Mouse (Mus musculus) hindbrain, embryonic 13.5 days (tissue): ENCODE data around the gene Wnk4. TPM values are rescaled to one million over a fixed set of nuclear protein-coding genes. Genes with fewer than 3 reads are reported as not detected.

Experiments
- ATAC-seq: fragments of 200-750 bp; cut with Nextera tagmentation; 2 replicates; pipeline ENCODE4 v1.8.0; 2017; ENCODE audit warnings: moderate TSS enrichment; ENCODE audit not compliant: low FRiP score
- H3K27ac ChIP-seq: fragments of 300-500 bp; sonication (generic); 2 replicates; pipeline ENCODE4 v1.5.1; 2015; ENCODE audit warnings: inconsistent platforms, mild to moderate bottlenecking, moderate library complexity
- H3K27me3 ChIP-seq: fragments of 300-500 bp; sonication (generic); 2 replicates; pipeline ENCODE4 v1.6.1; 2015; ENCODE audit warnings: mild to moderate bottlenecking, inconsistent platforms
- H3K36me3 ChIP-seq: fragments of 300-500 bp; sonication (generic); 2 replicates; pipeline ENCODE4 v1.6.1; 2015; ENCODE audit warnings: mild to moderate bottlenecking, inconsistent platforms
- H3K4me1 ChIP-seq: fragments of 300-500 bp; sonication (generic); replicated peaks from 2 replicates; pipeline ENCODE4 v1.6.1; 2015; ENCODE audit warnings: inconsistent platforms
- H3K4me2 ChIP-seq: fragments of 300-500 bp; sonication (generic); 2 replicates; pipeline ENCODE4 v1.6.1; 2015; ENCODE audit warnings: inconsistent platforms, mild to moderate bottlenecking, moderate library complexity
- H3K4me3 ChIP-seq: fragments of 300-500 bp; sonication (generic); 2 replicates; pipeline ENCODE4 v1.5.1; 2015; ENCODE audit warnings: mild to moderate bottlenecking, inconsistent platforms
- H3K9ac ChIP-seq: fragments of 300-500 bp; sonication (generic); 2 replicates; pipeline ENCODE4 v1.6.1; 2015; ENCODE audit warnings: mild to moderate bottlenecking, inconsistent platforms
- H3K9me3 ChIP-seq: fragments of 300-500 bp; sonication (generic); 2 replicates; pipeline ENCODE4 v1.6.1; 2016; ENCODE audit warnings: inconsistent platforms
- WGBS: fragments of 180-500 bp; shearing (Covaris S2); methylation state at CpG from one replicate; pipeline ENCODE4 v1.1.7; 2015; 5-methylcytosine and 5-hydroxymethylcytosine counted together
- polyA plus RNA-seq: library from polyadenylated mRNA; unstranded; fragments of >200 nt; fragmentation: Nextera tagmentation; extraction: Ambion mirVana; gene quantifications from 2 replicates; pipeline ENCODE4 v1.2.1, GENCODE M21; 2015

Wnk4 gene
- polyA plus RNA-seq, 1 experiment from 2014 or later = 7.0 TPM

GRCm38 (mm10) chr11:101230526-101230925 is 29.8 kb upstream of the Wnk4 start:
- WGBS = 11% methylated on average over 5 of the region's 5 CpGs
- H3K4me2 ChIP-seq = no peak overlapping the region
- peaks cover 19% of the 10 kb centered on the region for H3K4me1 ChIP-seq
- H3K9ac ChIP-seq = no peak overlapping the region
- H3K4me3 ChIP-seq = no peak overlapping the region
- no peak for ATAC-seq
- H3K9me3 ChIP-seq = no peaks in the 10 kb centered on the region
- H3K27ac ChIP-seq = no peak overlapping the region; the same call in 1 of the 2 replicates
- H3K27me3 ChIP-seq = peaks cover 19% of the 10 kb centered on the region
- no peaks in the 10 kb centered on the region for H3K36me3 ChIP-seq

- no peaks in the 10 kb centered on the region for H3K9me3 ChIP-seq
- H3K36me3 ChIP-seq = no peaks in the 10 kb centered on the region
- H3K27ac ChIP-seq = peak overlapping the region; percentile 74
- 10% methylated on average over 18 of the region's 18 CpGs for WGBS
- no peak overlapping the region for H3K4me3 ChIP-seq
- peaks cover 15% of the 10 kb centered on the region; the same call in 1 of the 2 replicates for H3K4me1 ChIP-seq
- peaks cover 19% of the 10 kb centered on the region for H3K27me3 ChIP-seq
- no peak for ATAC-seq
- no peak overlapping the region for H3K9ac ChIP-seq
- H3K4me2 ChIP-seq = peak overlapping the region; percentile 20
Observed at GRCm38 (mm10) chr11:101230991-101231871, 29.1 kb upstream of the Wnk4 start.

- ATAC-seq = no peak
- Histone ChIP-seq H3K9me3 (no peaks in the 10 kb centered on the region), H3K4me3 (no peak overlapping the region), H3K27me3 (peaks cover 19% of the 10 kb centered on the region), H3K4me1 (peaks cover 12% of the 10 kb centered on the region; the same call in 1 of the 2 replicates), H3K27ac (peak overlapping the region; percentile 74), H3K36me3 (no peaks in the 10 kb centered on the region), H3K4me2 (0 out of 2 replicates have a peak overlapping the region, but pooled peaks have one; percentile 20), H3K9ac (no peak overlapping the region)
- WGBS = 64% methylated on average over 6 of the region's 6 CpGs
Observed at GRCm38 (mm10) chr11:101232010-101232839, 28.1 kb upstream of the Wnk4 start.

GRCm38 (mm10) chr11:101233240-101233639 is 27.1 kb upstream of the Wnk4 start:
- H3K4me2 ChIP-seq = no peak overlapping the region
- peaks cover 16% of the 10 kb centered on the region for H3K27me3 ChIP-seq
- WGBS = 78% methylated on average over 1 of the region's 1 CpGs
- no peak overlapping the region for H3K9ac ChIP-seq
- H3K4me1 ChIP-seq = peaks cover 12% of the 10 kb centered on the region; the same call in 1 of the 2 replicates
- H3K4me3 ChIP-seq = no peak overlapping the region
- no peak for ATAC-seq
- no peaks in the 10 kb centered on the region for H3K9me3 ChIP-seq
- H3K36me3 ChIP-seq = no peaks in the 10 kb centered on the region
- H3K27ac ChIP-seq = no peak overlapping the region

- Histone ChIP-seq H3K4me1 (peaks cover 12% of the 10 kb centered on the region; the same call in 1 of the 2 replicates), H3K9ac (no peak overlapping the region), H3K27ac (no peak overlapping the region), H3K27me3 (peaks cover 14% of the 10 kb centered on the region; the same call in 1 of the 2 replicates), H3K36me3 (no peaks in the 10 kb centered on the region), H3K9me3 (no peaks in the 10 kb centered on the region), H3K4me2 (no peak overlapping the region), H3K4me3 (no peak overlapping the region)
- ATAC-seq = no peak
Observed at GRCm38 (mm10) chr11:101234124-101234523, 26.2 kb upstream of the Wnk4 start.

- Histone ChIP-seq H3K4me2 (no peak overlapping the region), H3K27ac (no peak overlapping the region), H3K4me3 (no peak overlapping the region), H3K36me3 (no peaks in the 10 kb centered on the region), H3K27me3 (peaks cover 14% of the 10 kb centered on the region; the same call in 1 of the 2 replicates), H3K4me1 (peaks cover 12% of the 10 kb centered on the region; the same call in 1 of the 2 replicates), H3K9me3 (no peaks in the 10 kb centered on the region), H3K9ac (no peak overlapping the region)
- ATAC-seq = no peak
Observed at GRCm38 (mm10) chr11:101235429-101235828, 24.9 kb upstream of the Wnk4 start.

- Histone ChIP-seq H3K27ac (no peak overlapping the region), H3K36me3 (no peaks in the 10 kb centered on the region), H3K9ac (no peak overlapping the region), H3K4me2 (no peak overlapping the region), H3K4me3 (no peak overlapping the region), H3K27me3 (0 out of 2 replicates have a peak, but pooled peaks cover 3% of the 10 kb centered on the region), H3K4me1 (0 out of 2 replicates have a peak, but pooled peaks cover under 1% of the 10 kb centered on the region), H3K9me3 (no peaks in the 10 kb centered on the region)
- 95% methylated on average over 5 of the region's 5 CpGs for WGBS
- no peak for ATAC-seq
Observed at GRCm38 (mm10) chr11:101236782-101237181, 23.6 kb upstream of the Wnk4 start.

- ATAC-seq = no peak
- no peaks in the 10 kb centered on the region for H3K9me3 ChIP-seq
- no peaks in the 10 kb centered on the region for H3K4me1 ChIP-seq
- no peak overlapping the region for H3K9ac ChIP-seq
- H3K27me3 ChIP-seq = 0 out of 2 replicates have a peak, but pooled peaks cover 8% of the 10 kb centered on the region
- no peaks in the 10 kb centered on the region for H3K36me3 ChIP-seq
- H3K4me3 ChIP-seq = no peak overlapping the region
- H3K27ac ChIP-seq = 0 out of 2 replicates have a peak overlapping the region, but pooled peaks have one; percentile 23
- H3K4me2 ChIP-seq = no peak overlapping the region
- WGBS = 57% methylated on average over 5 of the region's 5 CpGs
Observed at GRCm38 (mm10) chr11:101238071-101238647, 22.2 kb upstream of the Wnk4 start.

- Histone ChIP-seq H3K27me3 (peaks cover 56% of the 10 kb centered on the region), H3K4me2 (peak overlapping the region; percentile 96; the same call in 1 of the 2 replicates), H3K27ac (no peak overlapping the region; the same call in 1 of the 2 replicates), H3K36me3 (no peaks in the 10 kb centered on the region), H3K9ac (no peak overlapping the region), H3K9me3 (no peaks in the 10 kb centered on the region), H3K4me3 (no peak overlapping the region), H3K4me1 (peaks cover 16% of the 10 kb centered on the region)
- no peak for ATAC-seq
- 35% methylated on average over 4 of the region's 4 CpGs for WGBS
Observed at GRCm38 (mm10) chr11:101245071-101245470, 15.3 kb upstream of the Wnk4 start.

- ATAC-seq = peak; percentile 68
- under 1% methylated on average over 59 of the region's 63 CpGs for WGBS
- H3K27me3 ChIP-seq = peaks cover 56% of the 10 kb centered on the region
- H3K4me2 ChIP-seq = peak within 1 kb of the TSS; percentile 96
- peak within 1 kb of the TSS; percentile 59 for H3K4me3 ChIP-seq
- peaks cover 16% of the 10 kb centered on the region for H3K4me1 ChIP-seq
- H3K9ac ChIP-seq = peak within 1 kb of the TSS; percentile 82
- H3K27ac ChIP-seq = peak within 1 kb of the TSS; percentile 60
- H3K9me3 ChIP-seq = no peaks in the 10 kb centered on the region
- no peaks in the 10 kb centered on the region for H3K36me3 ChIP-seq
Observed at GRCm38 (mm10) chr11:101245855-101246701, 14.3 kb upstream of the Wnk4 start, which contains the start of gene Ramp2. Gene Ramp2 (plus strand): TSS chr11:101246028.

- ATAC-seq = peak; percentile 32; the same call in 1 of the 2 replicates
- H3K9me3 ChIP-seq = no peaks in the 10 kb centered on the region
- H3K9ac ChIP-seq = peak overlapping the region; percentile 82
- H3K4me3 ChIP-seq = peak overlapping the region; percentile 59
- WGBS = 2% methylated on average over 7 of the region's 7 CpGs
- peak overlapping the region; percentile 96 for H3K4me2 ChIP-seq
- H3K4me1 ChIP-seq = peaks cover 16% of the 10 kb centered on the region
- H3K36me3 ChIP-seq = no peaks in the 10 kb centered on the region
- H3K27ac ChIP-seq = peak overlapping the region; percentile 60
- peaks cover 56% of the 10 kb centered on the region for H3K27me3 ChIP-seq
Observed at GRCm38 (mm10) chr11:101246702-101247012, 13.7 kb upstream of the Wnk4 start.
